Mouse (Mus musculus): ENCODE data around the gene Gm13697.

The Gm13697 gene

DNA sequence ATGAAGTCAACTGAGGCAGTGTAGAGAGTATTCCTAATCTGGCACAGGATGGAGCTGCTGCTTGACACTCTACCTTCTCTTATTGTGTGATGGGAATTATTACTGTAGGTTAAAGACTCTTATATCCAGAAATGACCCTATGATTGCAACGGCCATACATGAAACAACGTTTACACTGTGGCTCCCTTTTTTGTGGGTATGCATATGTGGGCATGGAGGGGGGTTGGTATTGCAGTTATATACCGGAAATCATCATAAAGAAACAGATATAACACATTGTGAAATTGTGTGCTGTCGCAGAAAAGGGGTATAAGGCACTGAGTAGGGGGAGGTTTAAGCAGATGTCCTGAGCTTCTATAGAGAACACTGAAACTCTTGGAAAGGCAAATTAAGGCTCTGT is 51.5 kb downstream of the Gm13697 start:
- DNase-seq (ENCODE audit: low spot score): no peak
